Mouse (Mus musculus): Measurements from ENCODE around the gene Acat2.
"Not testable (repeated sequence)": the region's sequence is repeated elsewhere in the genome, so short reads cannot be mapped to it uniquely, and the experiment has no call there.

Gene Acat2

DNA sequence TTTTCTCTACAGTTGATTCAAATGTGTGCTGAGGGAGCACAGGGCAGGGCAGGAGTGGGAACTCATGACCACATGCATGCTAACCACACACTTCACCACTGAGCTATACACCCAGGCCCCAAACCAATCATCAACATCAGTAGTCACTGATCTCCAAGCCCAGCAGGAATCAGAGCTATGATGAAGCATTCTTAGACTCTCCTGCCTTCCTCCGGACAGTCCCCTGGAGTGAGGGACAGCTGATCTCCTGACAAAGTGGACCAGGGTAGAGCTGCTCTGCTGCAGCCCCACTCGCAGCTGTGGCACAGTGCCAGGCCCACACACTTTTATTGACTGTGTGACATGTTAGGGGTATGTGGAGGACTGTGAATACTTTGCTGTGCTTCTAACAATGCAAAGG lies 1.2 kb downstream of the Acat2 start:
- DNase-seq (ENCODE audit: low read depth, low spot score): not testable (repeated sequence)

DNA sequence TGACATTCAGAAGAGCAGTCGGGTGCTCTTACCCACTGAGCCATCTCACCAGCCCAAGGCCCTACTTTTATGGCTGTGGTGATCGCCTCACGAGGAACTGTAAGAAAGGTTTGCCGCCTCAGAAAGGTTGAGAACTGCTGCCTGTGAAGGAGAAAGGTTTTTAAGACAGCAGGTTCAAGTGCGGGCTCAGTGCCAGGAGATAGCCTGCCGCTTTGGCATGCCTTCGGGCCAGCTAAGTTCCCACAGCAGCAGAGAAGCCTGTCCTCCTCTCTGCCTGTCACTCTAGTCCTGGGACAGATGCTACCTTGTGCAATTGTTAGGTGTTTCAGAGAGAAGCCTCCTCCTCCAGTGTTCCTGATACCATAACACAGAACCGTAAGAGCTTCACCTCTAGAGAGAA lies 3.9 kb downstream of the Acat2 start:
- DNase-seq (ENCODE audit: low read depth, low spot score): no peak

DNA sequence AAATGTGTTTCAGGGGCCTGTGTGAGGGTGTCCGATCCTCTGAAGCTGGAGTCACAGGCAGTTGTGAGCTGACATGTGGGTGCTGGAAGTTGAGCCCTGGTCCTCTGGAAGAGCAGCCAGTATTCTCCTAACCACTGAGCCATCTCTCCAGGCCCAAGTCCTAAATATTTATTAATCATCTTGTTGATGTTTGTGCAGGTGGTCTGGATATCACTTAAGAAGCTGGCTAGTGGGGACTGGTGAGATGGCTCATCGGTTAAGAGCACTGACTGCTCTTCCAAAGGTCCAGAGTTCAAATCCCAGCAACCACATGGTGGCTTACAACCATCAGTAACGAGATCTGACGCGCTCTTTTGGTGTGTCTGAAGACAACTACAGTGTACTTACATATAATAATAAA lies 10.9 kb downstream of the Acat2 start:
- no peak for DNase-seq (ENCODE audit: low read depth, low spot score)

DNA sequence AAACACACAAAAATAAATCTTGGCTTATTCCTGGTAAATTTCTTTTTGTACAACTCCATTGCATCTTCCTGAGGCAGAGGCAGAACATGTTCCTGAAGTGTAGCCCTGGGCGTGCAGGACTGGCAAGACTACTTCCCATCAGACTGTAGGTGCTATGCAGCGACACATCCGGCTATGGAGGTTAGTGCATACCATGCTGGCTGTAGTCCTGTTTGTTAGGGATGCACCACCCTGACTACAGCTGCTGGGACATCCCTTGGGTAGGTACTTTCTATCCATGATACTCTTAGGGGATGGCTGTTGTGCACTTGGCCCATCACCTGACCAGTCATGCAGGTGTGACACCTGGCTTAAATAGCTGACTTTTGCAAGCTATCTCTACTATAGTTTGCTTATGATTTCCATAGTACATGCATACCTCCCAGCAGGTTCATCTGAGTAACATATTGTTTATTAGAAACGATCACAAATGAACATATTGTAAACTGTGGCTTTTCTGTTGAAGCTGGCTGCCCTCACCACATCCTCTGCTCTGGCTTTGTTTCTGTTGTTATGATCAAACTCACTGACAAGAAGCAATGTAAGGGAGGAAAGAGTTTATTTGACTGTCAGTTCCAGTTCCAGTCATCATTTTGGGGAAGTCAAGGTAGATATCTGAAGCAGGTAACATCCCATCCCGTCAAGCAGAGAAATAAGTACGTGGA lies 17.9 kb downstream of the Acat2 start:
- DNase-seq (ENCODE audit: low read depth, low spot score): no peak

DNA sequence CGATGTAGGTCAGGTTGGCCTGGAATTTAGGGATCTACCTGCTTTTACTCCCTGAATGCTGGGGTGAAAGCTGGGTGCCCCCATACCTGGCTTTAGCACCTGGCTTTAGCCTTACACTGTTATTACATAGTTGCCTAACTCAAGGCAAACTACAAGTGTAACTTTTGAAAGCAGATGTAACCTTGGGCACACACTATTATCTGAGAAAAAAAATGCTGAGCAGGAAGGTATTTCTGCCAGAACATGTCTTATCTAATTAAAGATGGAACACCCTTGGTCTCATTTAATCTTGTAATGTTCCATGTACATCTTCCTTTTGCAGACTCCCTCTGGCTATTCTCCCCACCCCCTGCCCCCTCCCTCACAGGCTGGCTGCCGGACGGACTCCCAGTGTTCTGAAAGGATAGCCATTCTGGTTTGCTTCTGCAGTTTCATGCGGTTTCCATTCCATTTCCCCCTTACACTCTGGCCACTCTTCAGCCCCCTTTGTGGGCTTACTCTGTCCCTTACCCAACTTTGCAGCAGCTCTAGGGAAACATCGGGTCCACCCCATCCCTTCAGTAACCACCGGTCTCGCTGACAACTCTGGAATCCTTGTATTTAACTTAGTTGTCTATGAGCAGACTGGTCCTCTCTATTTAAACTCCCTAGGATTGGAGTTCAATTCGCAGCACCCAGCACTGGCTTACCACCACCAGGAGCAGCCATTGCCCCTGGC lies 18.8 kb downstream of the Acat2 start:
- DNase-seq (ENCODE audit: low read depth, low spot score): no peak

DNA sequence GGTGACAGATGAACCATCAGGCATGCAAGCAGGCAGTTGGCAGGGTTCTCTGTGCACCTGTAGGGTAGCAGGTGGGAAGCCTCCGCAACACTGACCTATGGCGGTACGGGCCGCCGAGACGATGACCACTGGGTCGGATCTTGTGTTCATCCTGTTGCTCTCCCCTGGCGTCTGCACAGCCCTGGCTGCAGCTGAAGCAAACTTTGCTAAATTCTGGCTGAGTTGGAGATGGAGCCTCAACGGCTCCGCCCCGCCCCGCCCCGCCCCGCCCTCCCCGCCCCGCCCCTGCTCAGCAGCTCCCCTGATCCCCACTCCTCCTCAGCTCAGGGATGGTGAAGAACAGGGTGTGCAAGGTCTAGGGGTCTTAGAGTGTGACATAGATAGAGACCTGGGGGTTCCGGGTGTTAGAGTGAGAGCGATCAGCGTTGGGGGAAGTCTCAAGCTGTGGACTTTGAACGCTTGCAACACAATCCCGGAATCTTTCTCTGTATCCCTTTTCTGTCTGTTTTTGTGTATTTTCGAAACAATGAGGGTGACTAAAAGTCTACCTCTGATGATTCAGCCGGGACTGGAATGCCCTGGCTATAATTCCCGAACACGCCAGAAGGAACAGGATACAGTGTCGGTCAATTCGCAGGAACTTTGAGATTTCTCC lies 20.3 kb downstream of the Acat2 start, which contains the start of gene Acat3:
Gene Acat3 (minus strand): TSS at position 450 of the 655 bp plus-strand sequence.
- DNase-seq (ENCODE audit: low read depth, low spot score): no peak

DNA sequence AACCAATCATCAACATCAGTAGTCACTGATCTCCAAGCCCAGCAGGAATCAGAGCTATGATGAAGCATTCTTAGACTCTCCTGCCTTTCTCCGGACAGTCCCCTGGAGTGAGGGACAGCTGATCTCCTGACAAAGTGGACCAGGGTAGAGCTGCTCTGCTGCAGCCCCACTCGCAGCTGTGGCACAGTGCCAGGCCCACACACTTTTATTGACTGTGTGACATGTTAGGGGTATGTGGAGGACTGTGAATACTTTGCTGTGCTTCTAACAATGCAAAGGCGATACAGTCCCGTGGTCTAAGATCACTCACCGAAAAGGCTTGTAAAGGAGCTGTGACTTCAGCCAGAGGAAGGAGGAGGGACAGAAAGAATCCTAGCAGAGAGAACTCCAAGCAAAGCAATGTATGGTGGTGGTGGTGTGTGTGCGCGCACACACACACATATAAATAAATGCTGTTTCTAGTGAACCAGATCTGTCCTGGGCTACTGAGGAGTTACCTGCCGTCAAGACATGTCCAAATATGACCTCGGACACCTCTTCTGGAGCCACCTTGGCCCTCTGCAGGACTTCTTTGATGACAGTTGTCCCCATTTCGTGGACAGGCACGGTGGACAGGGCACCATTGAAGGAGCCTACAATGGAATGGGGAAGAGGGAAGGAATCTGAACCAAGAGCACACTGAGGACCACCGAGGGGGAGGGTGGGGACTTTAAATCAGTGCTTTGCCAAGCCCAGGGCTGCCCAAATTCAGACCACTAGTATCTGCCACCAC lies 21.0 kb downstream of the Acat2 start:
- not testable (repeated sequence) for DNase-seq (ENCODE audit: low read depth, low spot score)

DNA sequence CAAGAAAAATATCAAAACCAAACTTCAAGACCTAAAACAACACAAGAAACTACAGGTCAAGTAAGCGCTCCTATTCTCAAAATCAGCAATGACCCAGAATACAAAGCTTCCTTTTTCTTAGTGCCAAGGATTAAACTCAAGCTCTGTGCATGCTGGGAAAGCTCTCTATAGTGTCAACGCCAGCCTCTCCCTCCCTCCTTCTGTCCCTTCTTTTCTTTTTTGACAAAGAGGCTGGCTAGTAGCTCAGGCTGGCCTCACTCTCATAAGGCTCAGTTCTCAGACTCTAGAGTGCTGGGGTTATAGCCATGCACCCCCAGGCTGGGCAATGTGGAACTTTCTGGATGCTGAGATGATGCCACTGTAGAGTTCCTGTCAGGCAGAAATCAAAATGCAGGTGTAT lies 22.5 kb downstream of the Acat2 start:
- no peak for DNase-seq (ENCODE audit: low read depth, low spot score)

DNA sequence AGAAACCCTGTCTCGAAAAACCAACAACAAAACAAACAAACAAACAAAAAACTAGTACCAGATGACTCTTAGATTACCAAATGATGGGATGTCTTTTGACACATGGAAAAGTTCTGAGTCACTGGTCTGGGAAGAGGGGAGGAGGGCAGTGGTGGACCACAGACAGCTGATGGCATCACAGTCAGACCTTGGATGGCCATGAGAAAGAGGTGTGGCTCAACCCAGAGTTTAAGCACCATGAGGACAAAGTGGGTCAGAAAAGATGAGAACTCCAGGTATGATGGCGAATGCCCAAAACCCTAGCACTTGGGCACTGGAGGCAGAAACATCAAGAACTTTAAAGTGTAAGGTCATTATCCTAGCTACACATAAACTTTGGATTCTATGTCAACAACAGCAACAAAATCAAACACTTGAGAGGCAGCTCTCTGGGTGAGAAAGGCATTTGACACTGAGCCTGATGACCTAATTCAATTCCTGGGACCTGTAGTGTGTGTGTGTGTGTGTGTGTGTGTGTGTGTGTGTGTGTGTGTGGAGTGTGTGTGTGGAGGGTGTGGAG lies 23.1 kb downstream of the Acat2 start:
- no peak for DNase-seq (ENCODE audit: low read depth, low spot score)

DNA sequence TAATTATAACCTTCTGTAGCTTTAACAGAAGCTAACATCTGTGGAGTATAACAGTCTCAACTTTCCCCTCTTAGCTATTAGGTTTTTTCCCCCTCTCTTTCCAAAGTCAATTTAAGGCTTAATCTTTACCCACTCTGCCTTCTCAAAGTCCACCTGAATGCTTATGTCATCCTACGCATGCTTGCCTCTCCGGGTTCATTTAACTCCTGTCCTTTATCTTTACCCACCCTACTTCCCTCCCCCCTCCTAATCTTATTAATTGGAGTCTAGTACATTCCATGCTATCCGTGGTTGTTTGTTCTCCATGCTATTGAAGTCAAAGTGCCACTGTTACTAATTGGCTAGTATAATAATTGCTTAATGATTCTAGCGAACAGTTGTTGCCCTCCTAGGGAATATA lies 24.8 kb downstream of the Acat2 start:
- no peak for DNase-seq (ENCODE audit: low read depth, low spot score)

DNA sequence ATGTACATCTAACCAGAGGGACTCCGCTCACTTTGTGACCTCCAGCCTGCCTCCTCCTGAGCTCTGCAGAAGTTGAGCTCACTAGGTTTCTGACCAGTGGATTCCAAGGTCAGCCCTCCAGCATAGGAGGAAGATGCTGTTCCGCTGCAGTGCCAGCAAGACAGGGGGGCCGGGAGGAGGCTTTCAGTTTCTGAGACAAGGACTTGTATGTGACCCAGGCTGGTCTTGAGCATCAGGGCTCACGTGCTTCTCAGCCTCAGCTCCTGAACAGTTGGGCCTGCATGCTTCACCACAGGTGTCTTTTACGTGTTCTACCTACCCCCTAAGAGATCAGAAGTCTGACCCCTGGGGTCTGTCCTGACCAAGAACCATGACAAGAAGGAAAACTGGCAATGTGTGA lies 29.0 kb downstream of the Acat2 start:
- DNase-seq (ENCODE audit: low read depth, low spot score): not testable (repeated sequence)

DNA sequence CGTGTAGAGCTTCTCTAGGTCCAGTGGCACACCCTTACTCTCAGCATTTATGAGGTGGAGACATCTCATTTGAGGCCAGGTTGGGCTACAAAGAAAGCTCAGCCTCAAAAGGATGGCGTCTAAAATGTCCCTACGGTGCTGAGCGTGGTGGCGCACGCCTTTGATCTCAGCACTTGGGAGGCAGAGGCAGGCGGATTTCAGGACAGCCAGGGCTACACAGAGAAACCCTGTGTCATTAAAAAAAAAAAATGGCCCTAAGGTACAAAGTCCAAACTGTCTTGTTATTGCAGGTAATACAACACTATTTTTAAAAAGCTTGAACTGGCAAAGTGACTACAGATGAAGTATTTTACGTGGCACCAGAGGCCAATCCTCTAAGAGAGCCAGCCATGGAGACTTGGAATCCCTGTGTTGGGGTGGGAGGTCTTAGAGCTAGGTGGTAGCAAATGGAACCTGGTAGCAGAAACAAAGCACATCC lies 34.8 kb downstream of the Acat2 start:
- DNase-seq (ENCODE audit: low read depth, low spot score): no peak

DNA sequence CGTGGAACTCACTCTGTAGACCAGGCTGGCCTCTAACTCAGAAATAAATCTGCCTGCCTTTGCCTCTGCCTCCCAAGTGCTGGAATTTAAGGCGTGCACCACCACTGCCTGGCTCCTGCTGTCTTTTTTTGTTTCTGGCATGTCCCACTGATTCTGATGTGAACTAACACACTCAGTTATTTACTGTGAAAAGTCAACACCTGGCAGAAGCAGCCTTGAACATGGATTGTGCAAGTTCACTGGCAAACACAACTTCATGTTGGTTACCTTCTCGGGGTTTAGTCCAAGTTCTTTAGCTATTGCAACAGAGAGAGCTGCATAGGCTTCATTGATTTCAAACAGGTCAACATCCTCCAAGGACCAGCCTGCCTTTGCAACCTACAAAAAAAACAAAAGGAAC lies 35.5 kb downstream of the Acat2 start:
- no peak for DNase-seq (ENCODE audit: low read depth, low spot score)

DNA sequence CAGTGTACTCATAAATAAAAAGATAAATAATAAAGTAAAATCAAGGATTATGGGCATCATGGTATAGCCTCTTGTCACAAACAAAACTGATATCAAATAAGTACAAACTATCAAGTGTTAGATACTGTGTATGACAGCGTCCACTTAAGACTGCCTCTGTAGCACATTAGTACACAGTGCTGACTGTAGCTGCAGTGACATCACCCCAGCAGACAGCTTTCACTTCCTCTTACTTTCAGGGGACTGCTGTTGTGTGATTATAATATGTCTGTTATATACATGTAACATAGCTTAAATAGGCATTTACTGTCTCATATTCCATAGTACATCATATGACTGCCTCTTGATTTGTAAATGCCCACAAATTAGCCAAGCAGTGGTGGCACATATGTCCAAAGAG lies 39.5 kb downstream of the Acat2 start:
- no peak for DNase-seq (ENCODE audit: low read depth, low spot score)

DNA sequence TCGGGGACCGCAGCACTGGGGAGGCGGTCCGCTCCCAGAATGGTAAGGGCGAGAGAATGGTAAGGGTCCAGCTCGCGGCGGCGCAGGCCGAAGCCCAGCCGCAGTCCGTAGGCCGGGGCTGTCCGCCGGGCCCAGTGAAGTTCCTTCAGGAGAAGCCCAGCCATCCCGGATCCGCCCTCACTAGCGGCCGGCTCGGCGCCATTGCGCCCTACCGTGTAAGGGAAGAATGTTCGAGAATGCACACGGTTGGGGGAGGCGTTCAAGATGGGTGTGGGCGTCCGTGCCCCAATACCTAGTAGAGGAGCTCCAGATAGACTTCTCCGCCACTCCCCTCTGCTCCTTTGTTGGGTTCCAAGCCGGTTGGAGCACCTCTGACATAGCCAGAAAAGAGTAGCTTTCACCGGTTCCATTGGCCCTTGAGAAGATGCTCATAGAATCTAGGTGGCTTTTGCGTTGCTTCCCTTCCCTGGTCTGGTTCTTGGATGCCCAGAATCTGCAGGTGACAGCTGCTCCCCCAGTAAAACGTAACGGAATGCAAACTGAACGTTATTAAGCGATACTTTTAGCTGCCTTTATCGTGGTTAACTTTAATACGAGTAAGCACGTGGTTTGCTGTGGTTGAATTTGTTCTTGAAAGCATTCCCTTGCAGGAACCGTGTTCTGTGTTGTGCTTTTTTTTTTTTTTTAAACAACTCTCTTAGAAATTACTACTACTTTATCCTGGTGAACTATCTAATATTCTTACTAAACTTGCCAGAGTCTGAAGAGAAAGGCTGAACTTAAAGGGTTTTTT lies 43.8 kb downstream of the Acat2 start:
- no peak for DNase-seq (ENCODE audit: low read depth, low spot score)

DNA sequence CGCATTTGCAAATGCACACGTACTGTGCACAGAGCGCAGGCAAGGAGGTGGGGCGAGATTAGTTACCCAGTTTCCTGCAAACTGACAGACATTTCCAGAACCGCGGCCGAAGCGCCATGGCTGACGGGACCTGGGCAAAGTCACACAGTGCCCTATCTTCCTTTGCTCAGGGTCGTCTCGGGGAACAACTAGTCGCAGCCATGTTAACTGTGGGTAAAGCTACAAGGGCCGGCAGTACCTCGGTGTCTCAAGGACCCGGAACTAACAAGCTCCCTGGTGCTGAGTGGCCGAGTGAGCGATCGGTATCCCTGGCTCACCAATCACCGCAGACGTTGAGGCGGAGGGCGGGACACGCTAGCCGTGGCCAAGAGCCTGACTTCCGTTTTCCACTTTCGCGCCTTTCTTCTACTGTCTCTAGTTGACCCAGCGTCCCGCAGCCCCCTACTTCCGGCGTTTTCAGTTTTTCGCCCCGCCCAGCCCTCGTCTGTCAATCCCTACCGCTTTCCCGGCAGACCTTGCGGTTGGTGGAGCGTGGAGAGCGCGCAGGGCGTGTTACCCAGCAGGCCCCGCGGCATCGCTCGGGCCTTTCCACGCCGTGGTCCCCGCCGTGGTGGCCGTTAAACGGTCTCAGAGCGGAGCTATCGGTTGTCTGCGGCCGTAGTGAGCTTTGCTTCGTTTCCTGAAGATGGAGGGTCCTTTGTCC lies 44.5 kb downstream of the Acat2 start, which contains the start of gene Mrpl18:
Gene Mrpl18 (minus strand): TSS at position 465 of the 703 bp plus-strand sequence.
- DNase-seq (ENCODE audit: low read depth, low spot score): peak; percentile 100

DNA sequence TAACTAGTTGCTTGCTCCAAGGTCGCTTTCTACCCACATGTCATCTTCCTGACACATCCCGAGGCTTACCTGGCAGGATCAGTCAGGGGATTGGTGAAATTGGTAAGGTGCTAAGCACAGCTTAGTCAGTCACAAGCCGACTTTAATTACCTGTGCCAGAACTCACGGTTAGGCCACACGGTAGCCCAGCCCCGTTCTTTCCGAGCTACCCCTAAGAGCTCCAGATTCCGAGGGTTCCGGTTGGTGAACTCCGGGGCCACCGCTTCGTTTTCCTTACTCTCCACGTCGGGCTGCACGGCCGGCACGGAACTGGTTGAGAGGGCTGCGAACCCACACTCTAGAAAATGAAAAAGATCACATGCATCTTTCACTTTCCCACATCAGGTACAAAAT lies 45.1 kb downstream of the Acat2 start, which contains the start of gene Tcp1:
Gene Tcp1 (plus strand): TSS at position 214 of the 393 bp plus-strand sequence.
- no peak for DNase-seq (ENCODE audit: low read depth, low spot score)

DNA sequence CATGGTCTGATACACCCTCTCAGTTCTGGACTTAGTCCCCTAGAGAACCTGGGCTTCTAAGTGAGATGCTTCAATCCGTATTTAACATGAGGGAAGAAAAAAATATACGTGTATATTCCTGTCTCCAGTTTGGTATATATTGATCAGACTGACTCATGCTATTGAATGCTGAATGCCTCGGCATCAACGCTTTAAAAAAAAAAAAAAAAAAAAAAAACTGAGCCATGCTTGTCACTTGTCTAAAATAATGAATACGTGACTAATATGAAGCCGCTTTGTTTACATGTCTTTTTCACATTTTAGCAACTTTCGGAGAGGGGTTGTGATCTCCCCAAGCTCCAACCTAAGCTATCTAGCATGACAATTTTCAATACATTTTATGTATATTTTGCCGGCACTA lies 50.2 kb downstream of the Acat2 start:
- no peak for DNase-seq (ENCODE audit: low read depth, low spot score)

DNA sequence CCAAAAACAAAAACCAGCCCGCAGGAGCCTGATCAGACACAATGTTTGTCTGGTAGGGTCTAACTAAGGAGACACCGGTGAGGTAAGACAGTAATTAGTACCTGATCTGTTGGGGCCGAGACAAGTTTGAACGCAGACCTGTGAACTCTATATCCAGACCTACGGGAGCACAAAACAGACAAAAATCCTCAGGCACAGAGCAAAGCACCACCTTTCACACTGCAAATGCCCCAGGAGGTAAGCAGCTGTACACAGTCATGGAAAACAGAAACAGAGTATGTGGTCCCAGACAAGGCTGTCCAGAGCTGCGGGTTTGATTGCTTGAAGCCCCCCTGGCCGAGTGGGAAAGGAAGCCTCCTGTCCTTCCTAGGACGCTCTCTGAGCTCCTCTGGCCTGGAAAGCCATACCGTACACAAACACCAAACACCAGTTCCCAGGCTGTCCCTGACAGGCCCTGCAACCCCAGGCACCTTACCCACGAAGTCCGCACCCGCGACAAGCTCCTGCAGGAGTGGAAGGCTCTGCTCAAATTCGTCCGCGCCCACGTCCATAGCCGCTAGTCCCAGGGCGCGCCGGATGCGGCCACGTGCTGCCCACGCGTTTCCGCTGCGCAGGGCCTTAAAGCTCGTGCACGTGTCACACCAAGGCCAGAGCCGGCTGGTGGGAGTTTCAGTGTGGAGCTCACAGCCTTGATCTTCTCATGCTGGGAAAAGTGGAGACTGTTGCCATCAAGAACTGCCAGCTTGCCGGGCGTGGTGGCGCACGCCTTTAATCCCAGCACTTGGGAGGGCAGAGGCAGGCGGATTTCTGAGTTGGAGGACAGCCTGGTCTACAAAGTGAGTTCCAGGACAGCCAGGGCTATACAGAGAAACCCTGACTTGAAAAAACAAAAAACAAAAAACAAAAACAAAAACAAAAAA lies 50.9 kb downstream of the Acat2 start, which contains the start of gene Pnldc1:
Gene Pnldc1 (minus strand): TSS at position 870 of the 920 bp plus-strand sequence.
- no peak for DNase-seq (ENCODE audit: low read depth, low spot score)
